Mouse (Mus musculus) forebrain, embryonic 10.5 days (tissue): ENCODE data around the gene Rnf225. TPM values are rescaled to one million over a fixed set of nuclear protein-coding genes. Genes with fewer than 3 reads are reported as not detected.

Experiments used
- DNase-seq: peaks from one replicate; pipeline ENCODE4 v3.0.0-alpha.2; 2017; ENCODE audit warnings: low spot score; ENCODE audit errors: extremely low spot score
- H3K27ac ChIP-seq: fragments of 300-500 bp; sonication (generic); 2 replicates; pipeline ENCODE4 v1.5.1; 2016; ENCODE audit warnings: mild to moderate bottlenecking
- H3K27me3 ChIP-seq: fragments of 300-500 bp; sonication (generic); 2 replicates; pipeline ENCODE4 v1.6.1; 2016; ENCODE audit warnings: mild to moderate bottlenecking; ENCODE audit not compliant: poor library complexity, severe bottlenecking
- H3K36me3 ChIP-seq: fragments of 300-500 bp; sonication (generic); replicated peaks from 2 replicates; pipeline ENCODE4 v1.6.1; 2016; ENCODE audit warnings: mild to moderate bottlenecking, moderate library complexity
- H3K4me1 ChIP-seq: fragments of 300-500 bp; sonication (generic); 2 replicates; pipeline ENCODE4 v1.6.1; 2016
- H3K4me3 ChIP-seq: fragments of 300-500 bp; sonication (generic); 2 replicates; pipeline ENCODE4 v1.5.1; 2016; ENCODE audit warnings: mild to moderate bottlenecking, moderate library complexity
- H3K9me3 ChIP-seq: fragments of 300-500 bp; sonication (generic); 2 replicates; pipeline ENCODE4 v1.6.1; 2016; ENCODE audit warnings: mild to moderate bottlenecking, moderate library complexity
- WGBS: fragments of 180-500 bp; shearing (Covaris S2); methylation state at CpG from one replicate; pipeline ENCODE4 v1.1.7; 2016; 5-methylcytosine and 5-hydroxymethylcytosine counted together
- polyA plus RNA-seq: library from polyadenylated mRNA; unstranded; fragments of >200 nt; fragmentation: Nextera tagmentation; extraction: Ambion mirVana; gene quantifications from 2 replicates; pipeline ENCODE4 v1.2.1, GENCODE M21; 2016

Gene Rnf225
- polyA plus RNA-seq, 1 experiment from 2014 or later: 1.0 TPM

DNA sequence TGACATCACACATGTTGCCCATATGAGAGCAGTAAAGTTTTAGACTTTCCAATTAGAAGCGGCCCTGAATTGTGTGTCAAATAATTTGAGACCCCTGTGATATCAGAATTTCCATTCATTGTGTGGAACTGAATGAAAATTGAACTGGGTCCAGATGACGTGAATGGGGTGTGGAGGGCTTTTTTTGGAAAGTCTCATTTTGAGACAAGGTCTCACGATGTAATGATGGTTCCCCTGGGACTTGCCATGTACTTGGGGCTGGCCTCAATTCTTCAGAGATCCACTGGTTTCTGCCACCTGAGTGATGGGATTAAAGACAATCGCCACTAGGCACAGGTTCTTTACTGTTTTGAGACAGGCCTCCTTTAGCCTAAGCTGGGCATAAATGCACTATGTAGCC lies 13.4 kb downstream of the Rnf225 start:
- Histone ChIP-seq H3K27ac (no peak overlapping the region), H3K4me3 (no peak overlapping the region), H3K4me1 (no peaks in the 10 kb centered on the region), H3K9me3 (no peaks in the 10 kb centered on the region), H3K27me3 (no peaks in the 10 kb centered on the region), H3K36me3 (no peaks in the 10 kb centered on the region)
- WGBS: 92% methylated on average over 4 of the region's 4 CpGs
- no peak for DNase-seq

- Histone ChIP-seq H3K27me3 (no peaks in the 10 kb centered on the region), H3K4me1 (no peaks in the 10 kb centered on the region), H3K27ac (no peak overlapping the region), H3K9me3 (0 out of 2 replicates have a peak, but pooled peaks cover 5% of the 10 kb centered on the region), H3K4me3 (no peak overlapping the region), H3K36me3 (no peaks in the 10 kb centered on the region)
- no peak for DNase-seq
Observed at GRCm38 (mm10) chr7:12943488-12943887, 16.3 kb downstream of the Rnf225 start.

DNA sequence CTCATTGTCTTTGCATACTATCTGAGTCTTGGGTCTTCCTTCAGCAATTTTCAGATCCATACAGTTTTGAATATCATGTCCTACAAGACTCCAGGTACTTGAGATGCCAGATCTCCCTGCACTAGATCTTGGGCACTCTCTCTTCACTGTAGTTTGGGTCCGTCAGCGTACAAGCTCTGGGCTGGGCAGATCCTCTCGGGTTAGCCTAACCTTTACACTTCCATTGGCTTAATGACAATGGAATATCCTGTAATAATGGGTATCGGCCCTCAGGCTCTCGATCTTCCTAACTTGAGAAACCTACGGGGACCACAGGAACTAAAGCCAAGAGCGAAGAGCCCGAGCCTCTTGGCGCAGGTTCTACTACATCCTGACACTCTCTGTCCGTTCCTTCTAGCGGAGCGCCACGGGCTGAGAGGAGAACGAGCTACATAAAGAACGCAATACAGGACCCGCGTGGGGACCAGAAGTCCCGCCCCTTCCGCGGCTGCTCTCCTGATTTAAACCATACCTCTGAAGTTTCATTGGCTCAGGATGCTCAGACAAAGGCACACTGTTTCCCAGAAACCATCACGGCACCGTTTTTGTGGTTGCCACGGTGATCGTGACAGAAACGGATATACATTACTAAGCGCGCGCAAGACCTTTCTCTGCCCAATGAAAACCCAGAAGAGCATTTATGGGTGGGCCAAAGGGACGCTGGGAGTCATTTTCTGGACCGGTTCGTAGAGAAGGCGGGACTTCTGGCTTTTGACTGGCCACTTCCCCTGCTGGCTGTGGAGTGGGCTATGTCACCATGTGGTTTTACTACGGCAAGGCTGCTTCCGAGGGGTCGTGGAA lies 22.0 kb downstream of the Rnf225 start:
- Histone ChIP-seq H3K4me3 (peak overlapping the region; percentile 48), H3K9me3 (0 out of 2 replicates have a peak, but pooled peaks cover 5% of the 10 kb centered on the region), H3K27ac (peak overlapping the region; percentile 93), H3K36me3 (no peaks in the 10 kb centered on the region), H3K4me1 (peaks cover 15% of the 10 kb centered on the region), H3K27me3 (no peaks in the 10 kb centered on the region)
- DNase-seq: peak; percentile 94
- 12% methylated on average over 35 of the region's 35 CpGs for WGBS

DNA sequence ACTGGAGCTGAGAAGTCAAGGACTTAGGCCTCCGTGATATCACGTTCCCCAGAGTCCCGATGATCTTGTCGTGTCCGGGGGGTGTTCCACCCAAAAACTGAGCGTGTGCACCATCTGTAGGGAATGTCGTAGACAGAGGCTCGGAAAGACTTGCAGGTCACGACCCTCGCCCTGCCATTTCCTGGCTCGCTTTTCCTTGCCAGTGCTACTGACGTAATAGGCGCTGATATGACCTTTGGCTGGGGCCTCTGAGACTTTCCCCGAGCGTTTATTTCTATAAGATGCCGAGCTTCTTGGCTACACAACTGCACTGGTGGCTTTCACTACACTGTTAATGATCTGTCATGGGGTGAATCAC lies 22.6 kb downstream of the Rnf225 start:
- Histone ChIP-seq H3K4me1 (peaks cover 15% of the 10 kb centered on the region), H3K36me3 (no peaks in the 10 kb centered on the region), H3K4me3 (peak overlapping the region; percentile 48), H3K27me3 (no peaks in the 10 kb centered on the region), H3K27ac (peak overlapping the region; percentile 93), H3K9me3 (0 out of 2 replicates have a peak, but pooled peaks cover 5% of the 10 kb centered on the region)
- WGBS: 11% methylated on average over 16 of the region's 16 CpGs
- no peak for DNase-seq

- WGBS: 64% methylated on average over 3 of the region's 3 CpGs
- Histone ChIP-seq H3K4me3 (no peak overlapping the region), H3K27ac (no peak overlapping the region), H3K36me3 (no peaks in the 10 kb centered on the region), H3K4me1 (peaks cover 9% of the 10 kb centered on the region), H3K9me3 (no peaks in the 10 kb centered on the region), H3K27me3 (no peaks in the 10 kb centered on the region)
- DNase-seq: no peak
Observed at GRCm38 (mm10) chr7:12954896-12955295, 27.7 kb downstream of the Rnf225 start.

- no peaks in the 10 kb centered on the region for H3K9me3 ChIP-seq
- no peaks in the 10 kb centered on the region for H3K36me3 ChIP-seq
- no peaks in the 10 kb centered on the region for H3K27me3 ChIP-seq
- H3K4me1 ChIP-seq: peaks cover 8% of the 10 kb centered on the region
- no peak overlapping the region for H3K4me3 ChIP-seq
- no peak overlapping the region for H3K27ac ChIP-seq
- 78% methylated on average over 5 of the region's 5 CpGs for WGBS
- no peak for DNase-seq
Observed at GRCm38 (mm10) chr7:12957511-12957910, 30.3 kb downstream of the Rnf225 start.

DNA sequence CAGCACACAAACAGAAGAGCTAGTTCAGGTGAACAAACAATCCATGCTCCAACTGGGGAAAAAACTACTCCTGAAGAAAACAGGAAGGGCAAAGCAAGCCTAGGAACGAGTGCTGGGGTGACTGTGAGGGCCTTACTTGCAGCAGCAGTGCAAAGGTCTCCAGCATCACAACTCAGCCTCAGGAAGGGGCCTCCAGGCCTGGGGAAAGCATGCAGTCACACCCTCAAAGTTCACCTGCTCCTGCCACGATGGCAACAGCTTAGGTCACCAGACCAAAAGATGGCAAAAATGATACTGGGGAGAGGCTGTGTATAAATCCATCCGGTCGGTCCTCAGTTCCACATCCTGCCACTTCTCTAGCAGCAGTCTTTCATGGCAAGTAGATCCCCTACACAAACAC lies 31.7 kb downstream of the Rnf225 start:
- DNase-seq: no peak
- Histone ChIP-seq H3K9me3 (no peaks in the 10 kb centered on the region), H3K4me1 (peaks cover 8% of the 10 kb centered on the region), H3K27ac (no peak overlapping the region), H3K4me3 (no peak overlapping the region), H3K36me3 (no peaks in the 10 kb centered on the region), H3K27me3 (no peaks in the 10 kb centered on the region)
- WGBS: 90% methylated on average over 4 of the region's 4 CpGs

DNA sequence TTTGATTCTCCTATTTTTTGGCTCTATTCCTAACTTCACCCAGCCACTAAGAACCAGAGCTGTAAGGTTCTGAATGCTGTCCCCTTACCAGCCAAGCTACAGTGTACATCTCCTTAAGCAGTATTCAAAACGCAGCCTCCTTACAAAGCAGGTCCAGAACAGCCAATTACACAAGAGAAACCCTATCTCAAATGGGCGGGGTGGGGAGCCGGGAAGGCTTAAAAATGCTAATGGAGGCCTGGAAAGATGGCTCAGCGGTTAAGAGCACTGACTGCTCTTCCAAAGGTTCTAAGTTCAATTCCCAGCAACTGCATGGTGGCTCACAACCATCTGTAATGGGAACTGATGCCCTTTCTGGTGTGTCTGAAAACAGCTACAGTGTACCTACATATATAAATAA lies 32.5 kb downstream of the Rnf225 start:
- Histone ChIP-seq H3K27me3 (no peaks in the 10 kb centered on the region), H3K4me1 (peaks cover 9% of the 10 kb centered on the region), H3K27ac (no peak overlapping the region), H3K36me3 (no peaks in the 10 kb centered on the region), H3K9me3 (no peaks in the 10 kb centered on the region), H3K4me3 (no peak overlapping the region)
- WGBS: 17% methylated on average over 4 of the region's 4 CpGs
- DNase-seq: no peak

DNA sequence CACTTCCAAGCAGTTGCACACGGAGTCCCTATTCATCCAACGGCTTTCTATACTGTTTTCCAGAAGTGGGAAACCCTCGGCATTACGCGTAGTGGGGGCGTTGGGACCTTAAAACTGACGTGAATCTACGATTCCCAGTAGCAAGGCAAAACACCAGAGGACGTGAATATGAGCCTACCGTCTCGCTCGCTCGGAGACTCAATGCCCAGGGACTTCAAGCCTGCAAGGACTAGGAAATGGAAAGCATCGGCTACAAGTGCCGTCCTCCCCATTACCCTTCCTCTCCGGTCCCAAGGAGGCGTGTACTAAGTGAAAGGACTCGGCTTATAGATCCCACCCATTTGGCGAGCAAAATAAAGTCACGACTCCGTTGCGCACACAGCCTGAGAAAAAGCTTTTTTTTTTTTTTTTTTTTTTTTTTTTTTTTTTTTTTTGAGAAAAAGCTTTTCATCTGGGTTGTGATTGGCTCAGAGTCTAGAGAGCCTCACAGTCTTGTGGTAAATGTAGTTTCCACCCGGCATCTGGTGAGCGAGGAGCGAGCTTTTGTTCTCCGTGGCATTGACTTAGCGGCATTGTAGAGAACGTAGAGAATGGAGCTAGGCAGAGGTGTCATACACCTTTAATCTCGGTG lies 34.4 kb downstream of the Rnf225 start:
- H3K27me3 ChIP-seq: no peaks in the 10 kb centered on the region
- 4% methylated on average over 29 of the region's 29 CpGs for WGBS

DNA sequence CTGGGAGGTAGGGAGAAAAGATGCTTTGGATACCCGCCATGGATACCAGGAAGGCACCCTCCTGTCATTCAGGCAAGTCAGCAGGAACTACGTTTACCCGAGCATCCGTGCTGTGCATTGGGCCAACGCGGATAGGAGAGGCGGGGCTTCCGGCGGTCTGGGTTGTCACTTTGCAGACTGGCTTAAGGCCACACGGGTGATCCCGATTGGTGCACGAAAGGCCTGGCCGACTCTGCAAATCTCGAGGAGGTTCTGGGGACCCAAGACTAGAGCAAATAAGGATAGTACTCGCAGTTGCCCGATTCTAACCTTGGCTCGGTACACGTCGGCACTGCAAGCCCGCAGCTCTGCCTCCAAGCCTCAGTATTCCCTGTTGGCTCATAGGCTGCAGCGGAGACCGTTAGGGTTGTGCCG lies 38.5 kb downstream of the Rnf225 start, which contains the start of gene Zfp324:
Zfp324 (plus strand) TSS at position 161 of the 414 bp plus-strand sequence.
- peak; percentile 88 for DNase-seq
- H3K4me1 ChIP-seq: peaks cover 33% of the 10 kb centered on the region
- no peaks in the 10 kb centered on the region for H3K27me3 ChIP-seq
- H3K4me3 ChIP-seq: peak within 1 kb of the TSS; percentile 78
- WGBS: under 1% methylated on average over 23 of the region's 23 CpGs
- H3K27ac ChIP-seq: peak within 1 kb of the TSS; percentile 89
- H3K36me3 ChIP-seq: peaks cover 23% of the 10 kb centered on the region
- no peaks in the 10 kb centered on the region for H3K9me3 ChIP-seq

More for the DNA sequence above, 34.4 kb downstream of the Rnf225 start:
- peak overlapping the region; percentile 55 for H3K4me3 ChIP-seq
- peak; percentile 63 for DNase-seq
- H3K36me3 ChIP-seq: no peaks in the 10 kb centered on the region
- H3K9me3 ChIP-seq: no peaks in the 10 kb centered on the region
- peaks cover 24% of the 10 kb centered on the region for H3K4me1 ChIP-seq
- H3K27ac ChIP-seq: peak overlapping the region; percentile 84

DNA sequence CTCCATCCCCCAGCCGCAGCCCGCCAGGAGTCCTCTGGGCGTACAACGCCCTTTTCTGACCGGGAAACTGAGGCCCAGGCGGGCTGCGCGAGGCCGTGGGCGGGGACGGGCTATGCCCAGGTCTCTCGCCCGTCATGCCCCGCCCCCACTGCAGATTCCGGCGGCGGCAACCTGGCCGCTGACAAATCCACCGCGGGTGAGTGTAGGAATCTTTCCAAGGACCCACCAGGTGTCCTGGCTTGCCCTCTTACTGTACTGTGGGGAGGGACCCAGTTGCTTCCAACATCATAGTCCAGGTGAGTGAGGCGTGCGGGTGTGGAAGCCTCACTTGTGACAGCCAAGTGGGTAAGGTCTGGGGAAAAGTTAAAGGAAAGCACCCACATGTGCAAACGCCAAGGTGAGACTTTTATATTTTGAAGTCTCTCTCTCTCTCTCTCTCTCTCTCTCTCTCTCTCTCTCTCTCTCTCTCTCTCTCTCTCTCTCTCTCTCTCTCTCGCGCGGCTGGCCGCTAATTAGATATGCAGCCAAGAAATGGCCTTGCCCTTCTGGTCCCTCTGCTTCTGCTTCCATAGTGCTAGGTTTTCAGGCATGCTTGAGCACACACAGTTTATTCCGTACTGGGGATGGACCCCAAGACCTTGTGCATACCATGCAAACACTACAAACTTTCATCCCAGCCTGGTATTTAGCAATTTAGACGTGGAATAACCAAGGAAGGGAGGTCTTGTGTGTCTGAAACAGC lies 39.1 kb downstream of the Rnf225 start:
- under 1% methylated on average over 29 of the region's 29 CpGs for WGBS
- peak overlapping the region; percentile 78 for H3K4me3 ChIP-seq
- peaks cover 28% of the 10 kb centered on the region for H3K4me1 ChIP-seq
- H3K27me3 ChIP-seq: no peaks in the 10 kb centered on the region
- no peaks in the 10 kb centered on the region for H3K9me3 ChIP-seq
- H3K27ac ChIP-seq: peak overlapping the region; percentile 89
- H3K36me3 ChIP-seq: peaks cover 29% of the 10 kb centered on the region
- DNase-seq: no peak

- Histone ChIP-seq H3K9me3 (no peaks in the 10 kb centered on the region), H3K27me3 (no peaks in the 10 kb centered on the region), H3K4me1 (peaks cover 16% of the 10 kb centered on the region), H3K4me3 (no peak overlapping the region), H3K36me3 (peaks cover 44% of the 10 kb centered on the region), H3K27ac (no peak overlapping the region)
- no peak for DNase-seq
- 96% methylated on average over 25 of the region's 25 CpGs for WGBS
Observed at GRCm38 (mm10) chr7:12970906-12971305, 43.7 kb downstream of the Rnf225 start.
